Mouse (Mus musculus): Measurements from ENCODE around the gene Gng10. TPM values are rescaled to one million over a fixed set of nuclear protein-coding genes. Genes with fewer than 3 reads are reported as not detected.

Gene Gng10
- 45.3 and 60.3 TPM in 2 replicates for polyA plus RNA-seq (2015; fragmentation: Nextera tagmentation; extraction: Ambion mirVana)

GRCm38 (mm10) chr4:59034918-59035785, at the start of gene Gng10:
Gng10 (plus strand) TSS chr4:59035088.

DNA sequence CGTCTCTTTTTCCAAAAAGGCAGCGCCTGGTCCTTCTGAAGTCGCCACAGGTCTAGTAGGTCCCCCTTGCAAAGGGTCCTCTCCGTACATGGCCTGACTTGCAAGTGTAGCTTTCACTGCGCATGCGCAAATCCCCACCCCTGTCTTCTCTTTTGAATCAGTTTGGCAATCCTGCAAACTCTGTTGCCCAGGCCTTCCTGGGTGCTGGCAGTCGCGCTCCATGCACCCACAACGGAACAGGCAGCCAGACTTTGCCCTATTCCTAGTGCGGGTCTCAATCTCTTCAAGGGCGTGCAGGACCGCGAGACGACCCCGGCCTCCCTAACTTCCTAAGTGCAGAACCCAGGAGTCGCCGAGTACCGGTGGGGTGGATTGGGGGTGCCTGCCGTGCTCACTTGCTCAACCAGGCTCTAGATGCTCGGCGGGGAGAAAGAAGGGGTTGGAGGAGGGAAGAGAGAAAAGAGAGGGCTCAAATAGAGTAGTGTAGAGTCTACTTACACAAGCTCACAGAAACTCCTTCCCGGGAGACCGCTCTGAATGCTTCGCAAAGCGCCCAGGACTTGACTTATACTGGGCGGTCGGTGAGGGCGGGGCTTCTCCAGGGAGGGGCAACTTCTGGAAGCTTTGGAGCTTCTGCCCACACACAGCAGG, 48.2 kb upstream of the Gng10 start, which contains the start of gene Ptgr1:
Gene Ptgr1 (minus strand): TSS at position 580 of the 651 bp plus-strand sequence.

DNA sequence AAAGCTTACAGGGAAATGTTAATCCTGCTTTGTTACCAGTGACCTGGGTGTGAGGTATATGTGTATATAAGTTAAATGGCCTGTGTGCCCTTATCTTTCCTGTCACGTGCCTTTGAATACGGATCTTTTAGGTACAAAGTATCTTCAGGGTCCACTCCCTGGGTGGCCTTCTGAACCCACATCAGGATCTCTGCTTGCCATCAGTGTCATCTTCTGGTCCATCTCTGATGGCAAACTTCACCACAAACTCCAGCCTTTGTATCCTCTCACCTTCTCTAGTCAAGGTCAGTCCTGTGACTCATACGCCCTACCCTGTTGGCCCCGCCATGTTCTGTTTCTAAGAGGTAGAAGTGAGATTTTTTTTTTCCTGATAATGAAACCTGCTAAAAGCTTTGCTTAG, 40.1 kb upstream of the Gng10 start, which contains the start of gene Dnajc25:
Gene Dnajc25 (plus strand): TSS at position 301 of the 400 bp plus-strand sequence.

DNA sequence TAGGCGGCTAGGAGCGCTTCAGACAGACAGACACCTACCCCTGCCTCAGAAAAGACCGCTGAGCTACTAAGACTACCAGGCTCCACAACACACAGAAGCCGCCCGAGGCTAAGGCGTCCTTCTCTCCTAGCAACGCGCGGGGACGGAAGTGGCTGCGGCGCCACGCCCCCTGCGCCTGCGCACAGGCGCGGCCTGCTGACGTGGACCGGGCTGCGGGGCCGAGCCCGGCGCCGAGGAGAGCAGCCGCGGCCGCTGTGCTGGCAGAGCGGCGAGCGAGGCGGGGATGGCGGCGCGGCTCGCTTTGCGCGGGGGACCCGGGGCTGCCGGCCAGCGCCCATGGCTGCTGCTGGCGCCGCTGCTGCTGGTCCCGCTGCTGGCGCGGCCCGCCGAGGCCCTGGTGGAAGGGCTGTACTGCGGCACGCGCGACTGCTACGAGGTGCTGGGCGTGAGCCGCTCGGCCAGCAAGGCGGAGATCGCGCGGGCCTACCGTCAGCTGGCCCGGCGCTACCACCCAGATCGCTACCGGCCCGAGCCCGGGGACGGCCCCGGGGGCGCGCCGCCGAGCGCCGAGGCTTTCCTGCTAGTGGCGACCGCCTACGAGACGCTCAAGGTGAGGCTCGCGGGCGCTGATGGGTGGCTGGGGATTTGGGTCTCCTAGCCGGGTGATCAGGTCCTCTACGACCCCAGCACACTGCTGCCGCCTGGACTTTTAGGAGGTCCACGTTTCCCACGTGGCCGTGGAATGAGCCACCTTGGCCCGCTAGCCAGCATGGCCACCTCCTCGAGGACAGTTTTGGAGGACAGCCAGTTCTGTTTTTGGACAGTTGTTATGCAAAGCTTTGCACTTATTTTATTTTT, 31.7 kb upstream of the Gng10 start, which contains the start of gene Gm20503:
Gene Gm20503 (plus strand): TSS at position 263 of the 858 bp plus-strand sequence.

Other genes starting within 250 kb of the Gng10 start
- not detected in 2 replicates for gene Olfr267, start 247.4 kb upstream of the Gng10 start, polyA plus RNA-seq (2015; fragmentation: Nextera tagmentation; extraction: Ambion mirVana)
- 29.9 and 35.4 TPM in 2 replicates for gene Ecpas, start 122.3 kb upstream of the Gng10 start, polyA plus RNA-seq (2015; fragmentation: Nextera tagmentation; extraction: Ambion mirVana)
- 0.05 and 0.07 TPM in 2 replicates for gene Zkscan16, start 91.5 kb upstream of the Gng10 start, polyA plus RNA-seq (2015; fragmentation: Nextera tagmentation; extraction: Ambion mirVana)
- gene Ptgr1, start 48.0 kb upstream of the Gng10 start, polyA plus RNA-seq (2015; fragmentation: Nextera tagmentation; extraction: Ambion mirVana): 7.6 and 10.3 TPM in 2 replicates
- gene Dnajc25, start 40.0 kb upstream of the Gng10 start, polyA plus RNA-seq (2015; fragmentation: Nextera tagmentation; extraction: Ambion mirVana): 11.2 and 12.9 TPM in 2 replicates
- gene Gm20503, start 31.9 kb upstream of the Gng10 start, polyA plus RNA-seq (2015; fragmentation: Nextera tagmentation; extraction: Ambion mirVana): 20.0 and 21.2 TPM in 2 replicates
- gene AI481877, start 103.9 kb downstream of the Gng10 start, polyA plus RNA-seq (2015; fragmentation: Nextera tagmentation; extraction: Ambion mirVana): not detected in 2 replicates
- 7.4 and 8.2 TPM in 2 replicates for gene Ugcg, start 154.2 kb downstream of the Gng10 start, polyA plus RNA-seq (2015; fragmentation: Nextera tagmentation; extraction: Ambion mirVana)

Data from skeletal muscle tissue, postnatal 0 days (tissue).